Mouse (Mus musculus) myocyte (in vitro differentiated cells): Measurements from ENCODE around the gene Pcdh8.

ENCODE experiments used
- CEBPB ChIP-seq: IDR thresholded peaks from 2 replicates; pipeline ENCODE4 v1.6.1; 2011; ENCODE audit warnings: mild to moderate bottlenecking, moderate library complexity; ENCODE audit not compliant: poor library complexity, insufficient read depth, severe bottlenecking
- E2F4 ChIP-seq: IDR thresholded peaks from one replicate; pipeline ENCODE4 v1.6.1; 2011; ENCODE audit warnings: mild to moderate bottlenecking, control low read depth, moderate library complexity; ENCODE audit not compliant: insufficient read depth
- MYOD1 ChIP-seq, 3 experiments: IDR thresholded peaks; one replicate each; pipeline ENCODE4 v1.6.1; 2011; ENCODE audit warnings: control low read depth in 2 of 3, low read depth in 2 of 3, mild to moderate bottlenecking in 2 of 3, moderate library complexity in 1 of 3; ENCODE audit not compliant: insufficient read length in 2 of 3, control insufficient read depth in 1 of 3
- MYOG ChIP-seq, 3 experiments: IDR thresholded peaks; one replicate each; pipeline ENCODE4 v1.6.1; 2011; ENCODE audit warnings: control low read depth in 2 of 3, low read depth in 2 of 3, mild to moderate bottlenecking in 2 of 3; ENCODE audit not compliant: insufficient read length in 2 of 3, control insufficient read depth in 1 of 3, insufficient read depth in 1 of 3
- POLR2A ChIP-seq: IDR thresholded peaks from one replicate; pipeline ENCODE4 v1.6.1; 2011; ENCODE audit warnings: low read depth, mild to moderate bottlenecking, control low read depth, moderate library complexity; ENCODE audit not compliant: insufficient read length
- POLR2AphosphoS2 ChIP-seq: IDR thresholded peaks from one replicate; pipeline ENCODE4 v1.6.1; 2011; ENCODE audit warnings: low read depth, control low read depth; ENCODE audit not compliant: insufficient read length
- TCF12 ChIP-seq: IDR thresholded peaks from one replicate; pipeline ENCODE4 v1.6.1; 2011; ENCODE audit warnings: mild to moderate bottlenecking, control low read depth; ENCODE audit not compliant: poor library complexity, insufficient read depth, severe bottlenecking
- TCF3 ChIP-seq: IDR thresholded peaks from one replicate; pipeline ENCODE4 v1.6.1; 2011; ENCODE audit warnings: low read depth, control low read depth; ENCODE audit not compliant: insufficient read length

- TF ChIP-seq POLR2AphosphoS2, result no peak
- no peak for TF ChIP-seq TCF3
- no peak for TF ChIP-seq E2F4
- TF ChIP-seq POLR2A, result no peak
- TF ChIP-seq MYOG (IDR thresholded peaks at IDR 0.05; ENCODE audit: control insufficient read depth in 1 of 3, insufficient read depth in 1 of 3, insufficient read length in 2 of 3, low read depth in 2 of 3), result no peak
- TF ChIP-seq CEBPB, result no peak
- no peak for TF ChIP-seq TCF12
- TF ChIP-seq MYOD1 (IDR thresholded peaks at IDR 0.05; ENCODE audit: control insufficient read depth in 1 of 3, insufficient read length in 2 of 3, low read depth in 2 of 3), result no peak
These were observed 8.7 kb upstream of the Pcdh8 start for GRCm38 (mm10) chr14:79779841-79780240.
